Mouse (Mus musculus) myocyte (in vitro differentiated cells): ENCODE data around the gene Rpp21. TPM values are rescaled to one million over a fixed set of nuclear protein-coding genes. Genes with fewer than 3 reads are reported as not detected.

Experiments
- H3K27me3 ChIP-seq: one replicate; pipeline ENCODE4 v1.6.1; 2011; ENCODE audit not compliant: control insufficient read depth, insufficient read depth, insufficient read length
- H3K36me3 ChIP-seq: one replicate; pipeline ENCODE4 v1.6.1; 2011; ENCODE audit not compliant: control insufficient read depth, insufficient read depth
- H3K4me2 ChIP-seq: one replicate; pipeline ENCODE4 v1.6.1; 2011; ENCODE audit warnings: low read depth, control low read depth
- H3K4me3 ChIP-seq: one replicate; pipeline ENCODE4 v1.5.1; 2011; ENCODE audit warnings: mild to moderate bottlenecking, control low read depth, moderate library complexity
- H3K79me2 ChIP-seq: one replicate; pipeline ENCODE4 v1.6.1; 2011; ENCODE audit not compliant: control insufficient read depth, insufficient read depth
- H3ac ChIP-seq: one replicate; pipeline ENCODE4 v1.6.1; 2011; ENCODE audit not compliant: control insufficient read depth, insufficient read length
- CEBPB ChIP-seq: IDR thresholded peaks from 2 replicates; pipeline ENCODE4 v1.6.1; 2011; ENCODE audit warnings: mild to moderate bottlenecking, moderate library complexity; ENCODE audit not compliant: poor library complexity, insufficient read depth, severe bottlenecking
- E2F4 ChIP-seq: IDR thresholded peaks from one replicate; pipeline ENCODE4 v1.6.1; 2011; ENCODE audit warnings: mild to moderate bottlenecking, control low read depth, moderate library complexity; ENCODE audit not compliant: insufficient read depth
- MAX ChIP-seq: IDR thresholded peaks from one replicate; pipeline ENCODE4 v1.6.1; 2011; ENCODE audit warnings: low read depth, mild to moderate bottlenecking, control low read depth
- MYOD1 ChIP-seq, 3 experiments: IDR thresholded peaks; one replicate each; pipeline ENCODE4 v1.6.1; 2011; ENCODE audit warnings: control low read depth in 2 of 3, low read depth in 2 of 3, mild to moderate bottlenecking in 2 of 3, moderate library complexity in 1 of 3; ENCODE audit not compliant: insufficient read length in 2 of 3, control insufficient read depth in 1 of 3
- MYOG ChIP-seq, 3 experiments: IDR thresholded peaks; one replicate each; pipeline ENCODE4 v1.6.1; 2011; ENCODE audit warnings: control low read depth in 2 of 3, low read depth in 2 of 3, mild to moderate bottlenecking in 2 of 3; ENCODE audit not compliant: insufficient read length in 2 of 3, control insufficient read depth in 1 of 3, insufficient read depth in 1 of 3
- POLR2A ChIP-seq: IDR thresholded peaks from one replicate; pipeline ENCODE4 v1.6.1; 2011; ENCODE audit warnings: low read depth, mild to moderate bottlenecking, control low read depth, moderate library complexity; ENCODE audit not compliant: insufficient read length
- POLR2AphosphoS2 ChIP-seq: IDR thresholded peaks from one replicate; pipeline ENCODE4 v1.6.1; 2011; ENCODE audit warnings: low read depth, control low read depth; ENCODE audit not compliant: insufficient read length
- REST ChIP-seq: IDR thresholded peaks from one replicate; pipeline ENCODE4 v1.6.1; 2011; ENCODE audit warnings: mild to moderate bottlenecking, control low read depth, moderate library complexity; ENCODE audit not compliant: insufficient read depth, insufficient read length
- SRF ChIP-seq: IDR thresholded peaks from one replicate; pipeline ENCODE4 v1.6.1; 2011; ENCODE audit warnings: low read depth; ENCODE audit not compliant: control insufficient read depth, insufficient read length
- TCF12 ChIP-seq: IDR thresholded peaks from one replicate; pipeline ENCODE4 v1.6.1; 2011; ENCODE audit warnings: mild to moderate bottlenecking, control low read depth; ENCODE audit not compliant: poor library complexity, insufficient read depth, severe bottlenecking
- TCF3 ChIP-seq: IDR thresholded peaks from one replicate; pipeline ENCODE4 v1.6.1; 2011; ENCODE audit warnings: low read depth, control low read depth; ENCODE audit not compliant: insufficient read length
- USF1 ChIP-seq: IDR thresholded peaks from one replicate; pipeline ENCODE4 v1.6.1; 2011; ENCODE audit warnings: low read depth, mild to moderate bottlenecking, control low read depth, moderate library complexity
- polyA plus RNA-seq: library from polyadenylated mRNA; unstranded; fragments of >200 nt; fragmentation: generic; extraction: Trizol; gene quantifications from one replicate; pipeline ENCODE4 v1.2.1, GENCODE M21; 2012; ENCODE audit warnings: missing spikeins

The Rpp21 gene
- polyA plus RNA-seq, 1 experiment: 59.2 TPM

- peak overlapping the region; percentile 12 for H3K4me2 ChIP-seq
- no peak for TF ChIP-seq CEBPB
- no peak for TF ChIP-seq REST
- TF ChIP-seq MYOD1 (IDR thresholded peaks at IDR 0.05; ENCODE audit: control insufficient read depth in 1 of 3, insufficient read length in 2 of 3, low read depth in 2 of 3): no peak
- no peak overlapping the region for H3ac ChIP-seq
- H3K27me3 ChIP-seq: peaks cover 44% of the 10 kb centered on the region
- no peaks in the 10 kb centered on the region for H3K36me3 ChIP-seq
- H3K4me3 ChIP-seq: no peak overlapping the region
- no peaks in the 10 kb centered on the region for H3K79me2 ChIP-seq
These were observed 32.5 kb downstream of the Rpp21 start for GRCm38 (mm10) chr17:36225231-36225824.

DNA sequence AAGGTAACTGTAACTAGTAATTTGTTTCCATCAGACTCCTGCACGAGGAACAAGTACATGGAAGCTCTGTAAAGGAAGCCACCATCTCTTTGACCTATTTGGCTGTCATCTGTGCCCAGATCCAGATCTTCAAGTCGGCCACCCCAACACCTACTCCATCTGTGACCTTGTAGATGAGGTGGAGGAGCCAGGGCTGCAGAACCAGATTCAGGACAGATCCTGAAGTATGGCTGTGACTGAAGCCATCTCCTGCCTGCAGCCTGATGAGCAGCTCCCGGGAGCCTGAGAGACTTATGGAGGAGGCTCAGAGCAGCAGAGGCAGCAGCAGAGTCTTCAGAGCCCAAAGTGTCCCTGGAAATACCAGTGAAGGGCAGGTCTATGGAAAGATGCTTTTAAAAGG is 33.4 kb downstream of the Rpp21 start:
- H3K4me2 ChIP-seq: no peak overlapping the region
- no peaks in the 10 kb centered on the region for H3K36me3 ChIP-seq
- H3K27me3 ChIP-seq: peaks cover 49% of the 10 kb centered on the region
- no peak for TF ChIP-seq REST
- TF ChIP-seq SRF: no peak
- TF ChIP-seq TCF3: no peak
- TF ChIP-seq TCF12: no peak
- no peak for TF ChIP-seq POLR2AphosphoS2
- TF ChIP-seq MAX: no peak
- TF ChIP-seq MYOD1 (IDR thresholded peaks at IDR 0.05; ENCODE audit: control insufficient read depth in 1 of 3, insufficient read length in 2 of 3, low read depth in 2 of 3): no peak
- no peak for TF ChIP-seq CEBPB
- no peak for TF ChIP-seq USF1
- no peak for TF ChIP-seq E2F4
- TF ChIP-seq MYOG (IDR thresholded peaks at IDR 0.05; ENCODE audit: control insufficient read depth in 1 of 3, insufficient read depth in 1 of 3, insufficient read length in 2 of 3, low read depth in 2 of 3): no peak
- TF ChIP-seq POLR2A: no peak
- H3K79me2 ChIP-seq: no peaks in the 10 kb centered on the region
- no peak overlapping the region for H3ac ChIP-seq
- H3K4me3 ChIP-seq: no peak overlapping the region

DNA sequence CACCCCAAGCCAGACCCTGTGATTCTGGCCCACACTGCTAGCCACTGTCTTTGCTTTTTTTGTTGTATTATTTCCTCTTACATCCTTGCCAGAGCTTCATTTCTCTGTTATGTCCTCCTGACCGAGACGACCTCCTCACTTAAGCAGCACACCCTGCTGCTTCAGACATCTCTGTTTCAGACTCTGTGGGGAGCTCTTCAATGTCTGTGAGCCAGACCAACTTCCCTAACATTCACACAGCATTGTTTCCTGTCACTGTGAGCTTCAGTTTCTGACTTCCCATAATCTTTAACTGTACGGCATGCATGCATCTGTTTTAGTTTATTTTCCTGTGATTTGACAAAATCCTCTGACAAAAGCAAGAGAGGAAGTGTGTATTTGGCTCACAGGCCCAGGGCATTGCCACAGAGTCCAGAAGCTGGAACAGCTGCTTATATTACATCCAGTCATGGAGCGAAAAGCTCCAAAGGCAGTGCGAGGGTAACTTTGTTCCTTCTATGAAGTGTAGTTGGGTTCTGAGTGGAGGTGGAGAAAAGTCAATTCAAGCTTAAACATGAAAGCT is 39.2 kb downstream of the Rpp21 start:
- no peaks in the 10 kb centered on the region for H3K36me3 ChIP-seq
- H3ac ChIP-seq: no peak overlapping the region
- H3K27me3 ChIP-seq: peaks cover 46% of the 10 kb centered on the region

GRCm38 (mm10) chr17:36215586-36215985 is 42.3 kb downstream of the Rpp21 start:
- Histone ChIP-seq H3K27me3 (peaks cover 35% of the 10 kb centered on the region), H3K4me2 (no peak overlapping the region), H3K4me3 (no peak overlapping the region), H3ac (no peak overlapping the region), H3K79me2 (no peaks in the 10 kb centered on the region), H3K36me3 (no peaks in the 10 kb centered on the region)
- TF ChIP-seq CEBPB: no peak
- no peak for TF ChIP-seq TCF12
- TF ChIP-seq E2F4: no peak
- TF ChIP-seq TCF3: no peak
- TF ChIP-seq POLR2A: no peak
- no peak for TF ChIP-seq MYOD1 (IDR thresholded peaks at IDR 0.05; ENCODE audit: control insufficient read depth in 1 of 3, insufficient read length in 2 of 3, low read depth in 2 of 3)
- TF ChIP-seq USF1: no peak
- TF ChIP-seq REST: no peak
- TF ChIP-seq MAX: no peak
- TF ChIP-seq MYOG (IDR thresholded peaks at IDR 0.05; ENCODE audit: control insufficient read depth in 1 of 3, insufficient read depth in 1 of 3, insufficient read length in 2 of 3, low read depth in 2 of 3): no peak
- TF ChIP-seq POLR2AphosphoS2: no peak
- no peak for TF ChIP-seq SRF

More for the DNA sequence above, 39.2 kb downstream of the Rpp21 start:
- Histone ChIP-seq H3K4me3 (no peak overlapping the region), H3K4me2 (no peak overlapping the region), H3K79me2 (no peaks in the 10 kb centered on the region)
- TF ChIP-seq TCF3: no peak
- no peak for TF ChIP-seq USF1
- no peak for TF ChIP-seq E2F4
- TF ChIP-seq REST: no peak
- TF ChIP-seq MYOG (IDR thresholded peaks at IDR 0.05; ENCODE audit: control insufficient read depth in 1 of 3, insufficient read depth in 1 of 3, insufficient read length in 2 of 3, low read depth in 2 of 3): no peak
- no peak for TF ChIP-seq MYOD1 (IDR thresholded peaks at IDR 0.05; ENCODE audit: control insufficient read depth in 1 of 3, insufficient read length in 2 of 3, low read depth in 2 of 3)
- no peak for TF ChIP-seq TCF12
- TF ChIP-seq CEBPB: no peak
- no peak for TF ChIP-seq POLR2AphosphoS2
- TF ChIP-seq SRF: no peak
- TF ChIP-seq MAX: no peak
- TF ChIP-seq POLR2A: no peak

DNA sequence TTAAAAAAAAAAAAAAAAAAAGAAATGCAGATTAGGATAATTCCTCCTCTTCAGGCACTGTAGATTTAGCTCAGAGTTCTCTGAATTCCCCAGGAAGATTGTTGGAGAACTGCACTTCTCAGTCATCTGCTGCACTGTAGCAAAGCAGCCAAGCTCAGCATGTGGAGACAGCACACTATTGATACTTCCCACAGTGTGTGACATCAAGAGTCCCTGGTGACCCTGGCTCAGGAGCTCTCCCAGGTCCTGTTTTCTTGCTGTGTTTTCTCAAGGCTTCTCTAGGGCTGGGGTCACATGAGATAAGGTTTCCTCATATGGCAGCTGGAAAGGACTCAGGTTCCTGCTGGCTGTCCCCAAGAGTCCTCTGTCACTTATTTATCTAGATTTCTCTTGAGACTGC is 51.0 kb downstream of the Rpp21 start:
- TF ChIP-seq MAX: no peak
- Histone ChIP-seq H3K36me3 (no peaks in the 10 kb centered on the region), H3K4me3 (no peak overlapping the region), H3K4me2 (no peak overlapping the region), H3K79me2 (no peaks in the 10 kb centered on the region), H3K27me3 (peaks cover 15% of the 10 kb centered on the region), H3ac (no peak overlapping the region)
